Mouse (Mus musculus): Measurements from ENCODE around the gene Fam124b.

GRCm38 (mm10) chr1:80240017-80240660 is 21.9 kb upstream of the Fam124b start:
- TF ChIP-seq CTCF (IDR thresholded peaks at IDR 0.05; ENCODE audit: low read depth, low read length) (no peak), POLR2A (IDR thresholded peaks at IDR 0.05; ENCODE audit: insufficient read depth, low read length) (no peak), EP300 (IDR thresholded peaks at IDR 0.05; ENCODE audit: insufficient read depth, low read depth, low read length) (no peak)
